Mouse (Mus musculus) intestine, embryonic 14.5 days (tissue): ENCODE data around the gene Med12l. TPM values are rescaled to one million over a fixed set of nuclear protein-coding genes. Genes with fewer than 3 reads are reported as not detected.

Source experiments
- ATAC-seq: fragments of 200-750 bp; cut with Nextera tagmentation; replicated peaks from 2 replicates; pipeline ENCODE4 v1.8.0; 2017; ENCODE audit warnings: low read depth, moderate number of reproducible peaks, moderate TSS enrichment, moderate library complexity; ENCODE audit not compliant: low FRiP score, low TSS enrichment
- DNase-seq: peaks from one replicate; pipeline ENCODE4 v3.0.0-alpha.2; 2018; ENCODE audit warnings: low spot score
- H3K27ac ChIP-seq: fragments of 300-500 bp; sonication (generic); 2 replicates; pipeline ENCODE4 v1.5.1; 2014; ENCODE audit warnings: low read depth, mild to moderate bottlenecking, control low read depth
- H3K27me3 ChIP-seq: fragments of 300-500 bp; sonication (generic); replicated peaks from 2 replicates; pipeline ENCODE4 v1.6.1; 2014; ENCODE audit warnings: low read length, control low read depth; ENCODE audit not compliant: control insufficient read depth, insufficient read depth
- H3K36me3 ChIP-seq: fragments of 300-500 bp; sonication (generic); 2 replicates; pipeline ENCODE4 v1.6.1; 2014; ENCODE audit warnings: low read length, control low read depth; ENCODE audit not compliant: control insufficient read depth, insufficient read depth
- H3K4me1 ChIP-seq: fragments of 300-500 bp; sonication (generic); replicated peaks from 2 replicates; pipeline ENCODE4 v1.6.1; 2014; ENCODE audit warnings: low read length, control low read depth, mixed read lengths; ENCODE audit not compliant: control insufficient read depth, insufficient read depth
- H3K4me2 ChIP-seq: fragments of 300-500 bp; sonication (generic); 2 replicates; pipeline ENCODE4 v1.6.1; 2014; ENCODE audit warnings: low read length
- H3K4me3 ChIP-seq: fragments of 300-500 bp; sonication (generic); 2 replicates; pipeline ENCODE4 v1.5.1; 2014; ENCODE audit warnings: low read depth, low read length, control low read depth, mixed read lengths
- H3K9ac ChIP-seq: fragments of 300-500 bp; sonication (generic); 2 replicates; pipeline ENCODE4 v1.6.1; 2014; ENCODE audit warnings: mild to moderate bottlenecking, low read length
- H3K9me3 ChIP-seq: fragments of 300-500 bp; sonication (generic); 2 replicates; pipeline ENCODE4 v1.6.1; 2016; ENCODE audit warnings: low read length, control low read depth; ENCODE audit not compliant: control insufficient read depth
- WGBS: fragments of 180-500 bp; shearing (Covaris S2); extraction: QIAGEN DNeasy Blood & Tissue Kit; methylation state at CpG from one replicate; pipeline ENCODE4 v1.1.7; 2014; 5-methylcytosine and 5-hydroxymethylcytosine counted together
- polyA plus RNA-seq: library from polyadenylated mRNA; unstranded; fragments of >200 nt; fragmentation: Nextera tagmentation; extraction: Ambion mirVana; gene quantifications from 2 replicates; pipeline ENCODE4 v1.2.1, GENCODE M21; 2014

The Med12l gene
- polyA plus RNA-seq, 1 experiment from 2014 or later, result 2.4 TPM

GRCm38 (mm10) chr3:59290551-59290950 lies 284.9 kb downstream of the Med12l start:
- no peak for DNase-seq
- H3K27ac ChIP-seq, result no peak overlapping the region
- WGBS, result 60% methylated on average over 2 of the region's 2 CpGs
- H3K27me3 ChIP-seq, result no peaks in the 10 kb centered on the region
- H3K9ac ChIP-seq, result no peak overlapping the region
- no peak overlapping the region for H3K4me3 ChIP-seq
- no peak overlapping the region for H3K4me2 ChIP-seq
- no peaks in the 10 kb centered on the region for H3K9me3 ChIP-seq
- no peaks in the 10 kb centered on the region for H3K36me3 ChIP-seq
- no peak for ATAC-seq
- H3K4me1 ChIP-seq, result no peaks in the 10 kb centered on the region

DNA sequence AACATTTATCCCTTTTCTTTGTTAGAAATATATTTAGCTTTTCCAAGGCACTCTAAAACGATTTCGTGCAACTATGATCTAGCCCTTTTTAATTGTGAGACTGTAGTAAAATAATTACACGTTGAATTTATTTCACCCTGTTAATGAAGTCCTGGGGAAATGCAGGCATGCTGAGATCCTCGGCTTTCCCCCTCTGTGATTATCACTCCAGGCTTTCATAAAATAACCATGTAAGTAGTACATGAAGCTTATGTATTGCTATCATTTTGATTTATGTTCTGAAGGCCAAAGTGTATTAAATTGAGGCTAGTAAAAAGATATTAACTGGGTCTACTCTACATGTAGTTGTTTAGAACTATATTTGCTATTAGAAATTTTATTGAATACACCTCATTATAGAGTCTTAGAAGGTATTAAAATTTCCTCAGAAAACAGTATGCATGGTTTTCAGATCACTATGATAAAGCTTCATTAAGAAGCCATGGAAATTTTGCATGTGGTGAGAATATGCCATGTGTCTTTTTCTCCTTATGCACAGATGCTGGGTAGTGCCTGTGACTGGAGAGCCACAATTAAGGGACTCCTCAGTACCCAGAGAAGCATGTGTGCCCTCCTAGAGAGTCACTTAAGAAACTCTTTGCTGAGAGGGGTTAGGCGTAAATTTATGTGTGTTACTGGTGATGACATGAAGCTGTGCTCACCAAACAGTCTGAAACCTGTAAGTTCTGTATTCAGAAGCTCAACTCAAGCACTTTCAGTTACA lies 288.0 kb downstream of the Med12l start:
- H3K9me3 ChIP-seq, result no peaks in the 10 kb centered on the region
- no peak overlapping the region for H3K9ac ChIP-seq
- no peaks in the 10 kb centered on the region for H3K4me1 ChIP-seq
- no peak overlapping the region for H3K4me3 ChIP-seq
- ATAC-seq (no peak), DNase-seq (no peak)
- WGBS, result 87% methylated on average over 5 of the region's 5 CpGs
- H3K36me3 ChIP-seq, result no peaks in the 10 kb centered on the region
- H3K27ac ChIP-seq, result no peak overlapping the region
- H3K4me2 ChIP-seq, result no peak overlapping the region
- no peaks in the 10 kb centered on the region for H3K27me3 ChIP-seq

- DNase-seq (no peak), ATAC-seq (no peak)
- no peak overlapping the region for H3K9ac ChIP-seq
- H3K27me3 ChIP-seq, result no peaks in the 10 kb centered on the region
- no peaks in the 10 kb centered on the region for H3K36me3 ChIP-seq
- 90% methylated on average over 16 of the region's 16 CpGs for WGBS
- no peaks in the 10 kb centered on the region for H3K9me3 ChIP-seq
- no peak overlapping the region for H3K4me3 ChIP-seq
- H3K4me2 ChIP-seq, result no peak overlapping the region
- no peak overlapping the region for H3K27ac ChIP-seq
- H3K4me1 ChIP-seq, result no peaks in the 10 kb centered on the region
Observed at GRCm38 (mm10) chr3:59295699-59296562, 290.3 kb downstream of the Med12l start.

- H3K4me1 ChIP-seq, result no peaks in the 10 kb centered on the region
- H3K9me3 ChIP-seq, result no peaks in the 10 kb centered on the region
- no peaks in the 10 kb centered on the region for H3K27me3 ChIP-seq
- H3K4me3 ChIP-seq, result no peak overlapping the region
- no peak overlapping the region for H3K27ac ChIP-seq
- H3K36me3 ChIP-seq, result no peaks in the 10 kb centered on the region
- DNase-seq (no peak), ATAC-seq (no peak)
- H3K4me2 ChIP-seq, result no peak overlapping the region
- no peak overlapping the region for H3K9ac ChIP-seq
- 87% methylated on average over 5 of the region's 5 CpGs for WGBS
Observed at GRCm38 (mm10) chr3:59296563-59297130, 291.0 kb downstream of the Med12l start.

- Histone ChIP-seq H3K27me3 (no peaks in the 10 kb centered on the region), H3K4me3 (no peak overlapping the region), H3K27ac (no peak overlapping the region), H3K4me2 (no peak overlapping the region), H3K9me3 (no peaks in the 10 kb centered on the region), H3K9ac (no peak overlapping the region), H3K36me3 (no peaks in the 10 kb centered on the region), H3K4me1 (no peaks in the 10 kb centered on the region)
- DNase-seq (no peak), ATAC-seq (no peak)
- WGBS, result 80% methylated on average over 16 of the region's 16 CpGs
Observed at GRCm38 (mm10) chr3:59297653-59298052, 292.0 kb downstream of the Med12l start.

- Histone ChIP-seq H3K4me2 (no peak overlapping the region), H3K27ac (no peak overlapping the region), H3K27me3 (no peaks in the 10 kb centered on the region), H3K36me3 (no peaks in the 10 kb centered on the region), H3K9me3 (no peaks in the 10 kb centered on the region), H3K9ac (no peak overlapping the region), H3K4me3 (no peak overlapping the region), H3K4me1 (no peaks in the 10 kb centered on the region)
- 94% methylated on average over 5 of the region's 5 CpGs for WGBS
- ATAC-seq, result no peak
- DNase-seq, result no peak
Observed at GRCm38 (mm10) chr3:59304944-59305343, 299.3 kb downstream of the Med12l start.

DNA sequence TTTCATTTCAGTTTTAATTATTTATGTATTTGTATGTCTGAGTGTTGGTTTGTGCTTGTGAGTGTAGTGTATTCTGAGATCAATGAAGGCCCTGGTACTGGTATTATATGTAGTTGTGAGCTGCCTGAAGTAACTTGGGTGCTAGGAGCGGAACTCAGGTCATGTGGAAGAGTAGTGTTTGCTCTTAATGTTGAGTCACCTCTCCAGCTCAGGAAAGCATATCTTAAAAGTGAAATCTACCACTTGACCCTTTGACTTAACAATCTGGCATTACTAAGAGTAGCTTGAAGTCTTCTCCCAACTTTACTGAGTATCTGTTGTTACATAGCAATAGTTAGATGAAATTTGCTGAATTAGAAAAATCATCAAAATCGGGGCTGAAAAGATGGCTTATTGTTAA lies 299.9 kb downstream of the Med12l start:
- Histone ChIP-seq H3K9ac (no peak overlapping the region), H3K27me3 (no peaks in the 10 kb centered on the region), H3K4me2 (no peak overlapping the region), H3K9me3 (no peaks in the 10 kb centered on the region), H3K36me3 (no peaks in the 10 kb centered on the region), H3K27ac (no peak overlapping the region), H3K4me3 (no peak overlapping the region), H3K4me1 (no peaks in the 10 kb centered on the region)
- WGBS, result 89% methylated on average over 2 of the region's 2 CpGs
- ATAC-seq (no peak), DNase-seq (no peak)

- WGBS, result 77% methylated on average over 10 of the region's 10 CpGs
Observed at GRCm38 (mm10) chr3:59312610-59313009, 307.0 kb downstream of the Med12l start.

More at GRCm38 (mm10) chr3:59312610-59313009, 307.0 kb downstream of the Med12l start:
- Histone ChIP-seq H3K9ac (no peak overlapping the region), H3K27me3 (no peaks in the 10 kb centered on the region), H3K4me2 (no peak overlapping the region), H3K27ac (no peak overlapping the region), H3K36me3 (0 out of 2 replicates have a peak, but pooled peaks cover 2% of the 10 kb centered on the region), H3K4me1 (no peaks in the 10 kb centered on the region), H3K4me3 (no peak overlapping the region), H3K9me3 (no peaks in the 10 kb centered on the region)
- DNase-seq, result no peak
- ATAC-seq, result no peak
